Mouse (Mus musculus) mouse embryonic stem cell (cell line): ENCODE measurements around the gene BC067074.
"Not testable (repeated sequence)": the region's sequence is repeated elsewhere in the genome, so short reads cannot be mapped to it uniquely, and the experiment has no call there.

Source experiments
- in situ Hi-C, 2 experiments: fragments of 300-500 bp; cut with MboI; formaldehyde crosslinking; loops; 1 replicate in 1 of 2; 3 replicates in 1 of 2; pipeline ENCODE4 v1.14.3; 2019 to 2020; ENCODE audit warnings: low sequenced_read_pairs in 2 of 2, low pct_unique_long_range_greater_than_20kb in 1 of 2, mixed read lengths in 1 of 2; ENCODE audit not compliant: unreplicated experiment in 1 of 2

The BC067074 gene

GRCm38 (mm10) chr13:113359676-113360075, 66.7 kb downstream of the BC067074 start:
- in situ Hi-C loops, result no loop called here

- in situ Hi-C loops, result no loop called here
Measured at GRCm38 (mm10) chr13:113365976-113366375, 73.0 kb downstream of the BC067074 start.

- in situ Hi-C loops, result no loop called here
Measured at GRCm38 (mm10) chr13:113368931-113369579, 76.1 kb downstream of the BC067074 start.

GRCm38 (mm10) chr13:113369622-113370021, 76.7 kb downstream of the BC067074 start:
- in situ Hi-C loops, result no loop called here

- in situ Hi-C loops, result no loop called here
Measured at GRCm38 (mm10) chr13:113373291-113374083, 80.5 kb downstream of the BC067074 start.

- in situ Hi-C loops, result no loop called here
Measured at GRCm38 (mm10) chr13:113374084-113374405, 81.1 kb downstream of the BC067074 start.

GRCm38 (mm10) chr13:113377631-113378030, 84.7 kb downstream of the BC067074 start:
- in situ Hi-C loops, result no loop called here

GRCm38 (mm10) chr13:113378980-113379410, 86.0 kb downstream of the BC067074 start:
- in situ Hi-C loops, result no loop called here

- in situ Hi-C loops, result no loop called here
Measured at GRCm38 (mm10) chr13:113379766-113380309, 86.9 kb downstream of the BC067074 start.

- in situ Hi-C loops, result no loop called here
Measured at GRCm38 (mm10) chr13:113381710-113382109, 88.8 kb downstream of the BC067074 start.

- in situ Hi-C loops, result no loop called here
Measured at GRCm38 (mm10) chr13:113382201-113382600, 89.2 kb downstream of the BC067074 start.

GRCm38 (mm10) chr13:113382770-113383169, 89.8 kb downstream of the BC067074 start:
- in situ Hi-C loops, result not testable (repeated sequence)

GRCm38 (mm10) chr13:113393386-113393785, 100.4 kb downstream of the BC067074 start:
- in situ Hi-C loops, result no loop called here

- in situ Hi-C loops, result no loop called here
Measured at GRCm38 (mm10) chr13:113394591-113394990, 101.6 kb downstream of the BC067074 start.

GRCm38 (mm10) chr13:113397006-113397520, 104.1 kb downstream of the BC067074 start:
- in situ Hi-C loops, result no loop called here

- in situ Hi-C loops, result no loop called here
Measured at GRCm38 (mm10) chr13:113401373-113402010, 108.5 kb downstream of the BC067074 start.

GRCm38 (mm10) chr13:113403706-113404105, 110.7 kb downstream of the BC067074 start:
- in situ Hi-C loops, result no loop called here

- in situ Hi-C loops, result no loop called here
Measured at GRCm38 (mm10) chr13:113404172-113404571, 111.2 kb downstream of the BC067074 start.

GRCm38 (mm10) chr13:113409941-113410340, 117.0 kb downstream of the BC067074 start:
- in situ Hi-C loops, result no loop called here
